Mouse (Mus musculus) MEL (cell line): ENCODE data around the gene S100a4.

ENCODE experiments used
- CTCF ChIP-seq, 3 experiments: IDR thresholded peaks in 2 of 3; conservative IDR thresholded peaks in 1 of 3; 2 replicates each; pipeline ENCODE4 v1.5.1; 2011 to 2012; ENCODE audit warnings: low read length in 3 of 3, low read depth in 2 of 3, mild to moderate bottlenecking in 2 of 3, improper control_type of control experiment in 1 of 3, inconsistent platforms in 1 of 3, mixed read lengths in 1 of 3, moderate library complexity in 1 of 3; ENCODE audit not compliant: control insufficient read depth in 1 of 3, insufficient read depth in 1 of 3, poor library complexity in 1 of 3, severe bottlenecking in 1 of 3
- EP300 ChIP-seq, 2 experiments: IDR thresholded peaks; 2 replicates each; pipeline ENCODE4 v1.6.1; 2011; ENCODE audit warnings: improper control_type of control experiment in 2 of 2, low read length in 2 of 2, low read depth in 1 of 2, mild to moderate bottlenecking in 1 of 2
- JUND ChIP-seq: IDR thresholded peaks from 2 replicates; pipeline ENCODE4 v1.6.1; 2011; ENCODE audit warnings: low read depth, mild to moderate bottlenecking, improper control_type of control experiment, low read length
- KAT2A ChIP-seq: conservative IDR thresholded peaks from 2 replicates; pipeline ENCODE4 v1.6.1; 2012; ENCODE audit warnings: low read depth, low read length, improper control_type of control experiment, inconsistent platforms
- NELFE ChIP-seq: IDR thresholded peaks from 2 replicates; pipeline ENCODE4 v1.6.1; 2011; ENCODE audit warnings: low read depth, low read length, improper control_type of control experiment
- NRF1 ChIP-seq: IDR thresholded peaks from 2 replicates; pipeline ENCODE4 v1.6.1; 2014; ENCODE audit warnings: low read depth, mild to moderate bottlenecking, inconsistent platforms, low read length, improper control_type of control experiment, moderate library complexity; ENCODE audit not compliant: poor library complexity, insufficient read depth, severe bottlenecking
- POLR2A ChIP-seq, 2 experiments: IDR thresholded peaks; 2 replicates each; pipeline ENCODE4 v1.6.1; 2011 to 2012; ENCODE audit warnings: low read length in 2 of 2, mild to moderate bottlenecking in 2 of 2, control low read depth in 1 of 2, improper control_type of control experiment in 1 of 2, low read depth in 1 of 2, moderate library complexity in 1 of 2; ENCODE audit not compliant: control insufficient read depth in 1 of 2, insufficient read depth in 1 of 2, poor library complexity in 1 of 2
- POLR2AphosphoS5 ChIP-seq: IDR thresholded peaks from 2 replicates; pipeline ENCODE4 v1.6.1; 2012; ENCODE audit warnings: low read depth, borderline replicate concordance, mild to moderate bottlenecking, inconsistent platforms, low read length, moderate library complexity, mixed read lengths
- SMC3 ChIP-seq: IDR thresholded peaks from 2 replicates; pipeline ENCODE4 v1.6.1; 2011; ENCODE audit warnings: low read depth, low read length, improper control_type of control experiment
- TAL1 ChIP-seq: IDR thresholded peaks from 2 replicates; pipeline ENCODE4 v1.6.1; 2012; ENCODE audit warnings: mild to moderate bottlenecking, inconsistent platforms, low read length, moderate library complexity, mixed read lengths
- USF1 ChIP-seq: IDR thresholded peaks from 2 replicates; pipeline ENCODE4 v1.6.1; 2014; ENCODE audit warnings: low read depth, mild to moderate bottlenecking, inconsistent platforms, low read length, improper control_type of control experiment, moderate library complexity

- TF ChIP-seq CTCF (IDR thresholded peaks at IDR 0.05 in 2 of 3, conservative IDR thresholded peaks at IDR 0.05 in 1 of 3; ENCODE audit: control insufficient read depth in 1 of 3, insufficient read depth in 1 of 3, low read depth in 2 of 3, low read length in 3 of 3, poor library complexity in 1 of 3, severe bottlenecking in 1 of 3) = no peak
- no peak for TF ChIP-seq KAT2A
- no peak for TF ChIP-seq SMC3
- TF ChIP-seq POLR2A (IDR thresholded peaks at IDR 0.05; ENCODE audit: control insufficient read depth in 1 of 2, insufficient read depth in 1 of 2, low read depth in 1 of 2, low read length in 2 of 2, poor library complexity in 1 of 2) = no peak
- no peak for TF ChIP-seq TAL1
- TF ChIP-seq USF1 = no peak
- no peak for TF ChIP-seq POLR2AphosphoS5
- TF ChIP-seq NELFE = no peak
- no peak for TF ChIP-seq EP300 (IDR thresholded peaks at IDR 0.05; ENCODE audit: low read depth in 1 of 2, low read length in 2 of 2)
- no peak for TF ChIP-seq JUND
- TF ChIP-seq NRF1 = no peak
These were observed 28.4 kb downstream of the S100a4 start for GRCm38 (mm10) chr3:90631984-90632383.
